Mouse (Mus musculus): Measurements from ENCODE around the gene Cyp2c23. TPM values are rescaled to one million over a fixed set of nuclear protein-coding genes. Genes with fewer than 3 reads are reported as not detected.

The Cyp2c23 gene
- polyA plus RNA-seq (2015; fragmentation: Nextera tagmentation; extraction: Ambion mirVana), result not detected in 2 replicates

DNA sequence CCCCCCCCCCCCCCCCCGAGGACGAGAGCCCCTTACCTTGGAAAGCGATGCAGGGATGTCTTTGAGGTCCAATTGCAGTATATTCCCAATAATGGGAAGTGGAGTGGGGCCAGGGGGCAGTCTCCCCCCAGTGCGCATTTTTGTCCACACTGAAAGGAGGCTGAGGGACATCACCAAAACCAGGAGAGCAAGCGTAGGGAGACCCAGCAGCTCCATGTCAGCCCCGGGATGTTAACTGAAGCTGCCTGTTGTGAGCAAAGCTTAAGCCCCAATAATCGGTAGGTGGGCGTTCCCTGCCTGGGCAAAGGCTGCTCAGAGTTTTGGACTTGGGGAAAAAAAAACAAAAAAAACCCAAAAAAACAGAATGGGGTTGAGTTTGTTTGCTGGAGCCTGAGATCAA, at the start of gene Cyp2c23:
Cyp2c23 (minus strand) TSS at position 237 of the 400 bp plus-strand sequence.
- H3K9me3 ChIP-seq (replicated peaks), result no peaks in the 10 kb centered on the region
- H3K27ac ChIP-seq (replicated peaks), result no peak within 1 kb of the TSS
- H3K9ac ChIP-seq, result no peak within 1 kb of the TSS
- no peak for ATAC-seq (ENCODE audit: insufficient number of reproducible peaks, low FRiP score, low TSS enrichment, low read depth)
- WGBS, result 63% methylated on average over 8 of the region's 8 CpGs
- H3K4me3 ChIP-seq (replicated peaks), result no peak within 1 kb of the TSS
- H3K36me3 ChIP-seq, result 0 out of 2 replicates have a peak, but pooled peaks cover 3% of the 10 kb centered on the region
- no peak within 1 kb of the TSS for H3K4me2 ChIP-seq (replicated peaks)
- H3K4me1 ChIP-seq, result no peaks in the 10 kb centered on the region
- no peaks in the 10 kb centered on the region for H3K27me3 ChIP-seq

DNA sequence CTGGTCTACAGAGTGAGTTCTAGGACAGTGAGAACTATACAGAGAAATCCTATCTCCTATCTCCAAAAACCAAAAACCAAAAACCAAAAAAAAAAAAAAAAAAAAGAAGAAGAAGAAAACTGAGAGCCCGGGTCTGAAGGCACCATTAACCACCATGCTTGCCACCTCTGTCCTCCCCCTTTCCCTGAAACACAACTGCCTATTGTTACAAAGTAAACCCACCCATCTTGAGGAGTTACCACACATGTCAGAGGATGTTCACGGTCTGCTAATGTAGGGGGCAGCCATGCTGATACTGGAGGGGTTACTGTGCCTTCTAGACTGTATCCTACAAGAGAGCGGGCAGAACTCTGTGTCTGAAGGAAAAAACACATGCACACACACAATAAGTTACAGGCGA, 48.0 kb upstream of the Cyp2c23 start:
- no peak overlapping the region for H3K27ac ChIP-seq (replicated peaks)
- no peak for ATAC-seq (ENCODE audit: insufficient number of reproducible peaks, low FRiP score, low TSS enrichment, low read depth)
- H3K9me3 ChIP-seq (replicated peaks), result no peaks in the 10 kb centered on the region
- H3K4me2 ChIP-seq (replicated peaks), result no peak overlapping the region
- no peak overlapping the region for H3K4me3 ChIP-seq (replicated peaks)
- H3K36me3 ChIP-seq, result peaks cover 45% of the 10 kb centered on the region
- H3K27me3 ChIP-seq, result no peaks in the 10 kb centered on the region
- 81% methylated on average over 4 of the region's 4 CpGs for WGBS
- no peak overlapping the region for H3K9ac ChIP-seq
- H3K4me1 ChIP-seq, result no peaks in the 10 kb centered on the region

DNA sequence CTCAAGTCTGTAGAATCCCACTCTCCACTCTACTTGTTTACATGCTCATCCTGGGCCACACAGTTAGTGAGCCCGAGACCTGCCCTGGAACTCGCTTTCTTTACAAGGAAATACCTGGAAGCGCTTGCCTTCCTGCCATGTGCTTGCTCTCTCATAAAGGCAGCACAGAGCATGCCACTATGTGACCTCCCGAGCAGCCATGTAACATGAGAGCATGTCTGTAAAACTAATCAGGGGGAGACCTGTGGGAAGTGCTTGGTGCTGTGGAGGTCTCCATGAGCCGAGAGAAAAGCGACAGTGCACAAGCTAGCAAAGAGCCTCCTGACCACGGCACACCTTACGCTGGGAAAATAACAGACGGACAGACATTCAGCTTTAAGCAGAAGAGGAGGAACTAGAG, 47.4 kb upstream of the Cyp2c23 start:
- WGBS, result 62% methylated on average over 9 of the region's 9 CpGs
- Histone ChIP-seq H3K9ac (no peak overlapping the region), H3K36me3 (peaks cover 45% of the 10 kb centered on the region), H3K4me1 (peaks cover 2% of the 10 kb centered on the region; the same call in 1 of the 2 replicates), H3K4me2 (replicated peaks) (no peak overlapping the region), H3K27me3 (no peaks in the 10 kb centered on the region), H3K27ac (replicated peaks) (no peak overlapping the region), H3K9me3 (replicated peaks) (no peaks in the 10 kb centered on the region), H3K4me3 (replicated peaks) (no peak overlapping the region)
- ATAC-seq (ENCODE audit: insufficient number of reproducible peaks, low FRiP score, low TSS enrichment, low read depth), result no peak

DNA sequence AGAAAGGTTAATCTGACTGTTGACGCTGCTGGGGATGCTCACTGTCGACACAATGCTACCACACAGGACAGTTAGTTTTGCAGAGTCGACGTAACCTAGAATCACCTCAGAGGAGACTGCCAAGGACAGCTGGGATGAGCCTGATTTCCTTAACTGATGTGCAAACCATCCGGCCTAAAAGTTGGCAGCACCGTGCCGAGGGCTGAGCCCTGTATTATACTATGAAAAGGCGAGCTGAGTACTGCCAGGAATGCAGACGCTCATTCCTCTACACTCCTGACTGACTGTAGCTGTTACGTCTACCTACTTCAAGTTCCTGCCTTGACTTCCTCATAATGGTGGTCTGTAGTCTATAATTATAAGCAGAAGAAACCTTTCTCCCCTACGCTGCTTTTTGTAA, 46.0 kb upstream of the Cyp2c23 start:
- H3K9me3 ChIP-seq (replicated peaks), result no peaks in the 10 kb centered on the region
- no peak overlapping the region for H3K4me3 ChIP-seq (replicated peaks)
- H3K4me1 ChIP-seq, result peaks cover 9% of the 10 kb centered on the region
- WGBS, result 73% methylated on average over 11 of the region's 11 CpGs
- H3K9ac ChIP-seq, result no peak overlapping the region
- H3K4me2 ChIP-seq (replicated peaks), result no peak overlapping the region
- peaks cover 39% of the 10 kb centered on the region for H3K36me3 ChIP-seq
- H3K27me3 ChIP-seq, result no peaks in the 10 kb centered on the region
- ATAC-seq (ENCODE audit: insufficient number of reproducible peaks, low FRiP score, low TSS enrichment, low read depth), result no peak
- no peak overlapping the region for H3K27ac ChIP-seq (replicated peaks)

DNA sequence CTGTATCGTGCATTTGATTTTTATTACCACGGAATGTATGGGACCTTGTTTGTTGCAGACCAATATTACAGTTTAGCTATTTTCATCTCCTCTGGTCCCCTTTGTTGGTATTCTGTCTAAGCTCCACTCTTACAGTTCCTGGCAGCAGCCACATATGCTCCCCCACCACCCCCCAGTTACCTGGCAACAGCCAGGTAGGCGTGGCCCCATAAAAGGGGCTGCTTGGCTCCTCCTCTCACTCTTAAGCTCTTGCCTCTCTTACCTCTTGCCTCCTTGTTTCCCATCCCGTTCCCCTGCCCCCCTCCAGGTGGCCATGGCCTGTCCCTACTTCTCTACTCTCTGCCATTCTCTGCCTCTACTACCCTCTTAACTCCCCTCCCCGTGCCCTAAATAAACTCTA, 42.2 kb upstream of the Cyp2c23 start:
- Histone ChIP-seq H3K4me1 (peaks cover 18% of the 10 kb centered on the region), H3K4me2 (replicated peaks) (no peak overlapping the region), H3K27ac (replicated peaks) (no peak overlapping the region), H3K9ac (no peak overlapping the region), H3K4me3 (replicated peaks) (no peak overlapping the region), H3K27me3 (no peaks in the 10 kb centered on the region), H3K9me3 (replicated peaks) (no peaks in the 10 kb centered on the region), H3K36me3 (peaks cover 11% of the 10 kb centered on the region)
- WGBS, result 62% methylated on average over 5 of the region's 5 CpGs
- ATAC-seq (ENCODE audit: insufficient number of reproducible peaks, low FRiP score, low TSS enrichment, low read depth), result no peak

DNA sequence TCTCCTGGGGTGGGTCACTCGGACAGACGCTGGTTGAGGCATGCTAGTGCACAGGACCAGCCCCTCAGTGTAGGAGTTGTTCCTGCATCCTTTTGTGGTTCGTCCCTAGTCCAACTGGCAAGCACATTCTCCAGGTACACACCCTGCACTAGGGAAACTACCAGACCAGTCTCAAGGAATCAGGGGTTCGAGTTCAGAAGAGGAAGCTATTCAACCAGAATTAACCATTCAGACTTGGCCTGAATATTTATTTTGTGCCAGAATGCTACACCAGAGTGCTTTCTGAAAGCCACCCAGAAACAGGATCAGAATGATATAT, 40.9 kb upstream of the Cyp2c23 start:
- WGBS, result 4% methylated on average over 4 of the region's 4 CpGs
- Histone ChIP-seq H3K27ac (replicated peaks) (peak overlapping the region; percentile 56; the same call in 1 of the 2 replicates), H3K9ac (peak overlapping the region; percentile 77), H3K27me3 (no peaks in the 10 kb centered on the region), H3K9me3 (replicated peaks) (no peaks in the 10 kb centered on the region), H3K4me1 (peaks cover 18% of the 10 kb centered on the region), H3K4me3 (replicated peaks) (peak overlapping the region; percentile 78), H3K4me2 (replicated peaks) (peak overlapping the region; percentile 77), H3K36me3 (peaks cover 6% of the 10 kb centered on the region; the same call in 1 of the 2 replicates)
- no peak; the same call in 1 of the 2 replicates for ATAC-seq (ENCODE audit: insufficient number of reproducible peaks, low FRiP score, low TSS enrichment, low read depth)

DNA sequence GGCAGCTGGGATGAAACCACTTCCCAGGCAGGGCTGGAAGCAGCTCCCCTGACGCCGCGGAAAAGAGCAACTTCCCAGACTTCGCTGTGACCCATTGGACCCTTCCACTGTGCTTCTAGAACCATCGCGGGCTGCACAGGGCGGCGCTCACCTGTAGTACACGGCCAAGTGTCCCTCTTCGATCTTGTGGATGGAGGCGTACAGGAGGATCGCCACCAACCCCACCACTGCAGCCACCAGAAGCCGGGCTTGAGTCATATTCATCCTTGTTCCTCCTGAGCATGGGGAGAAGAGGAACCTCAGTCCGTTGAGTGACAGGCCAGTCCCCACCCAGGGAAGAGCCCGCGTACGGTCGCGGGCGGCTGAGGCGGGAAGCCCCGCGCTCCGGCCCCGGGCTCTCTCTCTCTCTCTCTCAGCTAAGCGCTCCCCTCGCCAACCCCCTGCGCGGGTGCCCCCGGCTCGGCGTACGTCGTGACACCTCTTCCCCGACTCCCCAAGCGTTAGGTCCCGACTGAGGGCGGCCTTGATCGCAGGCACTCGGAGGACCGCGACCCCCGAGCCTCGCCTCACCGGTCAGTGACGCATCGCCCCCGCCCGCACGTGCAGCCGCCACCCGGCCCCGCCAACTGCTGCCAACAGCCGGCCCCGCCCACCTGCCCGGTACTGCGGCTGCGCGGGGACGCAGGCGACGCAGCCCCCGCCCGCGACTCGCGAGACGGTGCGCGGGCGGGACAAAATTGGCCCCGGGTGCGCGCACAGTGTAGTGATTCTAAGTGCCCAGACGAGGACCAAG, 40.3 kb upstream of the Cyp2c23 start, which contains the start of gene Erlin1:
Erlin1 (minus strand) TSS at position 665 of the 793 bp plus-strand sequence.
- under 1% methylated on average over 74 of the region's 75 CpGs for WGBS
- Histone ChIP-seq H3K27ac (replicated peaks) (peak within 1 kb of the TSS; percentile 80), H3K4me1 (peaks cover 18% of the 10 kb centered on the region), H3K9ac (peak within 1 kb of the TSS; percentile 77), H3K36me3 (peaks cover 11% of the 10 kb centered on the region; the same call in 1 of the 2 replicates), H3K27me3 (no peaks in the 10 kb centered on the region), H3K4me2 (replicated peaks) (peak within 1 kb of the TSS; percentile 77), H3K9me3 (replicated peaks) (no peaks in the 10 kb centered on the region), H3K4me3 (replicated peaks) (peak within 1 kb of the TSS; percentile 78)
- peak; percentile 92 for ATAC-seq (ENCODE audit: insufficient number of reproducible peaks, low FRiP score, low TSS enrichment, low read depth)

DNA sequence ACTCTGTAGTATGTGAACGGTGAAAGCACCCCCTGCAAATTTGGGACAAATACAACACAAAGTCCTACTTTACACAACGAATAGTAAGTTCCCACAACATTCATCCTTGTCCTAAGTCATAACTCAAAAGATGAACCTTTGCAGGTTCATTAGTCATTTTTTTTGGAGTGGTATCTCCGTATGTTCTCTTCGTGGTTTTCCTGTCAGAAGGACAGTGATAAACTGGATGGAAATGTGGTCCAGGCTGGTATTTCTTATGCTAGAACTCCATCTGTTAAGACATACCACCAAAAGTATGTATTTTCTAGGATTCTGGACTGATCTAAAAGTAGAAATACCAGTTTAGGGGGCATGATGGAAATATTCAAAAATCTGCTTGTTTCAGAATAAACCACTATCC, 39.2 kb upstream of the Cyp2c23 start:
- Histone ChIP-seq H3K4me2 (replicated peaks) (peak overlapping the region; percentile 77), H3K4me3 (replicated peaks) (peak overlapping the region; percentile 78), H3K27ac (replicated peaks) (no peak overlapping the region), H3K9ac (0 out of 2 replicates have a peak overlapping the region, but pooled peaks have one; percentile 77), H3K27me3 (no peaks in the 10 kb centered on the region), H3K4me1 (peaks cover 18% of the 10 kb centered on the region), H3K36me3 (peaks cover 11% of the 10 kb centered on the region; the same call in 1 of the 2 replicates), H3K9me3 (replicated peaks) (no peaks in the 10 kb centered on the region)
- WGBS, result 77% methylated on average over 4 of the region's 4 CpGs
- no peak for ATAC-seq (ENCODE audit: insufficient number of reproducible peaks, low FRiP score, low TSS enrichment, low read depth)

DNA sequence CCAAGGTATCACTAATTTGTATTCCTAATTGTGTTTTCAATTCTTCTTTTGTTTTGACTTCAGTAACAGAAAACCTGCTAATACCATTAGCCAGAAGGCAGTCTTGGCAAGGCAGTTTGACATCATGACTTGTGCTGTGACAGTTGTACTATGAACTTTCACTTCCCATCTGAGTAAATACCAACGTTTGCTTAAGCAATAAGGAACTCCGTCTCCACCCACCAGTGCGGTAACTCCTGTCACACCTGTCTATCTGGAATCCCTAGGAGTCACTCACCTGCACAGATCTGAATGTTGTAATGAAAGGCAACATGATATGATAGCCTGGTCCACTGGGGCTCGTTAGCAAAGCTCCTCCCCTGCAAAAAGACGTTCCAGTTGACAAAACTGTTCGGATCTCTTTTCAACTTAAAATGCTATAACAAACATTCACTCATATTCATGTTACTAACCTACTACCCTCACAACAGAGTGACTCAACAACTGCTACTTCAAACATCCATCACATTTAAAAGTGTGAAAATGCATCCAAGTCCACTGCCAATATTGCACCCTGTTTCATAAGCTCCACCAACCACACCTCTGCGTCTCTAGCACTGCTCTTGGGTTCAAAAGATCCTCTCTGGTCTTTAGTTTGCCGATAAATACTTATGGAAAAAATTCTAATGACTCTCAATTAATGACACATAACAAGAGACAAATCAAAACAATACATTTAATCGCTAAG, 38.5 kb upstream of the Cyp2c23 start:
- no peak for ATAC-seq (ENCODE audit: insufficient number of reproducible peaks, low FRiP score, low TSS enrichment, low read depth)
- 0 out of 2 replicates have a peak overlapping the region, but pooled peaks have one; percentile 3 for H3K4me2 ChIP-seq (replicated peaks)
- no peak overlapping the region for H3K9ac ChIP-seq
- H3K4me1 ChIP-seq, result peaks cover 18% of the 10 kb centered on the region
- H3K27ac ChIP-seq (replicated peaks), result no peak overlapping the region
- WGBS, result 62% methylated on average over 9 of the region's 9 CpGs
- no peaks in the 10 kb centered on the region for H3K9me3 ChIP-seq (replicated peaks)
- H3K27me3 ChIP-seq, result no peaks in the 10 kb centered on the region
- peaks cover 12% of the 10 kb centered on the region for H3K36me3 ChIP-seq
- no peak overlapping the region for H3K4me3 ChIP-seq (replicated peaks)

DNA sequence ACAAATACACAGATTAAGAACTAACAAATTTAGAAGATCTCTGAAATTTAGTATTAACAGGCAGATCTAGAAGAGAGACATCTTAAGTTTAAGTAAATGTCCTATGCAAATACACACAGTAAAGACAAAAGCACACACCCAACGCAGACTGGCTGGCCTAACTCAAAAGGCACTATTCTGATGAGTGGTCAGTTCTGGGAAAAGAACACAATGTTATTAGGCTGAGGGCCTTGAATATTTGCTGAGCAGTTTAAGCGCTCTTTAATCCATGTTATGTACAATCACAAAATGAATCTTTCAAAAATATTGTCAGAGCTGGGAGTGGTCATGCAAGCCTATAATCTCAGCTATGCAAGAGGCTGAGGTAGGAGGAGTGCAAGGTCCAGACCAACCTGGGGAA, 35.7 kb upstream of the Cyp2c23 start:
- no peak for ATAC-seq (ENCODE audit: insufficient number of reproducible peaks, low FRiP score, low TSS enrichment, low read depth)
- no peaks in the 10 kb centered on the region for H3K27me3 ChIP-seq
- no peaks in the 10 kb centered on the region for H3K9me3 ChIP-seq (replicated peaks)
- peaks cover 23% of the 10 kb centered on the region for H3K36me3 ChIP-seq
- H3K27ac ChIP-seq (replicated peaks), result no peak overlapping the region
- no peak overlapping the region for H3K4me2 ChIP-seq (replicated peaks)
- H3K4me1 ChIP-seq, result peaks cover 7% of the 10 kb centered on the region; the same call in 1 of the 2 replicates
- H3K9ac ChIP-seq, result no peak overlapping the region
- H3K4me3 ChIP-seq (replicated peaks), result no peak overlapping the region
- 97% methylated on average over 2 of the region's 2 CpGs for WGBS

DNA sequence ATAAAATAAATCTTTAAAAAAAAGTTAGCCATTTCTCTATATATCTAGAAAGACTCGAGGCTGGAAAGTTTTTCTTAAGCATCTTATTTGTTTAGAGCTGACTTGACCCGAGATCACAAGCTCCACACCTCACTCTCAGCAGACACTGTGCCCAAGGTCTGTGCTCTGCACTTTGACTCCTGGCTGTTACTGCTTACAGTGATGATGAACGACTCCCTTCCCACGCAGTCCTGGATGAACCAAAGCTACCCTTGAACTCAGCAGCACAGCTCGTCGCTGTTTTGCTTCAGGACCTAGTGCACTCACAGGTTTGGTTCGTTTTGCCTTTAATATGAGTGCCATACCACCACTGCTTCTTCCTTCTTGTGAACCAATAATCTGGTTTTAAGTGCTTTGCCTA, 34.8 kb upstream of the Cyp2c23 start:
- Histone ChIP-seq H3K9me3 (replicated peaks) (no peaks in the 10 kb centered on the region), H3K9ac (no peak overlapping the region), H3K36me3 (peaks cover 23% of the 10 kb centered on the region), H3K4me3 (replicated peaks) (no peak overlapping the region), H3K27ac (replicated peaks) (no peak overlapping the region), H3K4me2 (replicated peaks) (no peak overlapping the region), H3K4me1 (0 out of 2 replicates have a peak, but pooled peaks cover 4% of the 10 kb centered on the region), H3K27me3 (no peaks in the 10 kb centered on the region)
- ATAC-seq (ENCODE audit: insufficient number of reproducible peaks, low FRiP score, low TSS enrichment, low read depth), result no peak
- WGBS, result 88% methylated on average over 7 of the region's 7 CpGs
